Mouse (Mus musculus): ENCODE results near the gene Itpr2. TPM values are rescaled to one million over a fixed set of nuclear protein-coding genes. Genes with fewer than 3 reads are reported as not detected.

Itpr2 gene
- total RNA-seq, 2 experiments from 2014 or later = 12.3 to 15.4 TPM

- no peak for TF ChIP-seq CTCF (IDR thresholded peaks at IDR 0.05)
- no peak overlapping the region for H3K27ac ChIP-seq
- DNase-seq (ENCODE audit: extremely low spot score in 1 of 2, low spot score in 2 of 2) = no peak
- intact Hi-C loops (cut with DNase I) = no loop called here
- H3K4me3 ChIP-seq = no peak overlapping the region
Measured at GRCm38 (mm10) chr6:146120172-146120571, 381.9 kb downstream of the Itpr2 start.

DNA sequence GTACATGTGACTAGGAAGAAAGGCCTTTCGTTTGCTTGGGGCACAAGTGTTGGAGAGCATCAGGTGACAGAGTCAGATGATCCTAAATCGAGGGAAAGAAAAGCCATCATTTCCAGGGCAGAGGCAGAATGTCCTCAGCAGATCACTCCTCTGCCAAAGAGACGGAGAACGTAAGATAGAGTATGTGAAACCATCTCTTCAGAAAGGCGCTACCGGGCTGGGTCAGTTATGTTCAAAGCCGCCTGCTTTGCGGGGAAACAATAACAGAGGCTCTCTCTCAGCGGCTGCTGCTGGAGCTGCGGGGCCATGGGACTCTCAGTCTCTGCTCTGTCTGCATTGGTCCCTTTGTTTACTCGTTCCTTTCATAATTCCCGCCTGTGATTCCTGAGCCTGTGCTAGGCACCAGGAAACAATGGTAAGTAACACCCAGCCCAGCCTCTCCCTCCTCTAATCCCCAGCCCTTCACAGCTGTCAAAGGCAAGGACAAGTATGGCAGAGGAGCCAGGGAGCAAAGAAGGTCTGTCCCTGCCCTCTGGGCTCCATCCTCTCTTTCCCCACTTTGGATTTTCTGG, 387.2 kb downstream of the Itpr2 start:
- no peak for DNase-seq (ENCODE audit: extremely low spot score in 1 of 2, low spot score in 2 of 2)
- TF ChIP-seq CTCF (IDR thresholded peaks at IDR 0.05) = no peak

GRCm38 (mm10) chr6:146114071-146114470, 388.0 kb downstream of the Itpr2 start:
- no peak for TF ChIP-seq CTCF (IDR thresholded peaks at IDR 0.05)
- H3K4me3 ChIP-seq = no peak overlapping the region
- H3K27ac ChIP-seq = no peak overlapping the region
- no peak for DNase-seq (ENCODE audit: extremely low spot score in 1 of 2, low spot score in 2 of 2)
- intact Hi-C loops (cut with DNase I) = no loop called here

More for the DNA sequence above, 387.2 kb downstream of the Itpr2 start:
- intact Hi-C loops (cut with DNase I) = no loop called here
- Histone ChIP-seq H3K4me3 (no peak overlapping the region), H3K27ac (no peak overlapping the region)

DNA sequence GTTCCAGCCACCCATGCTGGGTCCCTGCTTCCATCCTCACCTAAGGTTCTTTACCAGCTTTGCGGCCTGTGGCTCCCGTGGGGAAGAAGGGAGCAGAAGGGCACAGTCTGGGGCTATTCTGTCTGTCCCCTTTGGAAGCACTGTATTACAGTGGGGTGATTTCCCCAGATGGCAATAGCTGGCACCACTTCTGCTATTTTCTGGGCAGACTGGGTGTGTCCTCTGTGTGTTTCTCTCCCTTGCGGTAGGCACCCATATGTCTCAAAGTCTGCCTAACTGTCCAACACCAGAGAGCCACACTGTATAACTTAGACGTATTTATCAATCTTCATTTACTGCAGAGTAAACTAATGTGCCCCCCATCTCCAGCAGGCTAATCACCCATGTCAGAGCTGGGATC, 388.9 kb downstream of the Itpr2 start:
- H3K27ac ChIP-seq = no peak overlapping the region
- TF ChIP-seq CTCF (IDR thresholded peaks at IDR 0.05) = no peak
- no peak for DNase-seq (ENCODE audit: extremely low spot score in 1 of 2, low spot score in 2 of 2)
- no peak overlapping the region for H3K4me3 ChIP-seq
- intact Hi-C loops (cut with DNase I) = no loop called here

GRCm38 (mm10) chr6:146112211-146112610, 389.8 kb downstream of the Itpr2 start:
- Histone ChIP-seq H3K4me3 (no peak overlapping the region), H3K27ac (no peak overlapping the region; the same call in 1 of the 2 replicates)
- TF ChIP-seq CTCF (IDR thresholded peaks at IDR 0.05) = no peak
- no peak for DNase-seq (ENCODE audit: extremely low spot score in 1 of 2, low spot score in 2 of 2)
- intact Hi-C loops (cut with DNase I) = no loop called here

- Histone ChIP-seq H3K27ac (no peak overlapping the region; the same call in 1 of the 2 replicates), H3K4me3 (no peak overlapping the region)
- intact Hi-C loops (cut with DNase I) = no loop called here
- TF ChIP-seq CTCF (IDR thresholded peaks at IDR 0.05) = no peak
- no peak for DNase-seq (ENCODE audit: extremely low spot score in 1 of 2, low spot score in 2 of 2)
Measured at GRCm38 (mm10) chr6:146111781-146112180, 390.2 kb downstream of the Itpr2 start.

- intact Hi-C loops (cut with DNase I) = no loop called here
- no peak for TF ChIP-seq CTCF (IDR thresholded peaks at IDR 0.05)
- Histone ChIP-seq H3K4me3 (no peak overlapping the region), H3K27ac (0 out of 2 replicates have a peak overlapping the region, but pooled peaks have one; percentile 32)
- no peak for DNase-seq (ENCODE audit: extremely low spot score in 1 of 2, low spot score in 2 of 2)
Measured at GRCm38 (mm10) chr6:146110832-146111741, 390.9 kb downstream of the Itpr2 start.

GRCm38 (mm10) chr6:146110425-146110824, 391.6 kb downstream of the Itpr2 start:
- Histone ChIP-seq H3K27ac (0 out of 2 replicates have a peak overlapping the region, but pooled peaks have one; percentile 32), H3K4me3 (no peak overlapping the region)
- no peak for DNase-seq (ENCODE audit: extremely low spot score in 1 of 2, low spot score in 2 of 2)
- intact Hi-C loops (cut with DNase I) = no loop called here
- TF ChIP-seq CTCF (IDR thresholded peaks at IDR 0.05) = no peak

DNA sequence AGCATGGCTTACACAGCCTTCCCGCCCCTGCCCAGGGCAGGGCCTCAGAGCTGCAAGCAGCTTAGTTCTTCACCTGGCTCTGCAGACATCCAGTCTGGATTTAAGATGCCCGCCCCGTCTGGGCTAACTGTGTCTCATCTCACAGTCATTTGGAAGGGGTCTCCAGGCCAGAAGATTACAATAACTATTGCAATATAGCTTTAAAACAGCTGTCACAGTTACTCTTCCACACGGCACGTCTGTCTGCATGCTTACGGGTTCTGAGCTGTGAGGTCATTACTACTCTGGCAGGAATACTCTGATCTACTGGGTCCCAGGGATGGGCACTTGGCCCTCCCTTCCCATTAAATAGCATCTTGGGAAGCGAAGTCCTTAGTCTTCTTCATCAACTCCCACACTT, 393.3 kb downstream of the Itpr2 start:
- no peak overlapping the region for H3K4me3 ChIP-seq
- no peak for TF ChIP-seq CTCF (IDR thresholded peaks at IDR 0.05)
- intact Hi-C loops (cut with DNase I) = no loop called here
- H3K27ac ChIP-seq = no peak overlapping the region
- no peak for DNase-seq (ENCODE audit: extremely low spot score in 1 of 2, low spot score in 2 of 2)

- Histone ChIP-seq H3K4me3 (no peak overlapping the region), H3K27ac (no peak overlapping the region)
- DNase-seq (ENCODE audit: extremely low spot score in 1 of 2, low spot score in 2 of 2) = no peak
- no peak for TF ChIP-seq CTCF (IDR thresholded peaks at IDR 0.05)
- intact Hi-C loops (cut with DNase I) = no loop called here
Measured at GRCm38 (mm10) chr6:146107117-146107832, 394.7 kb downstream of the Itpr2 start.

GRCm38 (mm10) chr6:146083056-146083961, 418.7 kb downstream of the Itpr2 start:
- Histone ChIP-seq H3K4me3 (no peak overlapping the region), H3K27ac (no peak overlapping the region)
- DNase-seq (ENCODE audit: extremely low spot score in 1 of 2, low spot score in 2 of 2) = no peak
- no peak for TF ChIP-seq CTCF (IDR thresholded peaks at IDR 0.05)
- intact Hi-C loops (cut with DNase I) = no loop called here

All from left cerebral cortex, adult 2 months (tissue).